Mouse (Mus musculus): Measurements from ENCODE around the gene Smap2. TPM values are rescaled to one million over a fixed set of nuclear protein-coding genes. Genes with fewer than 3 reads are reported as not detected.

The Smap2 gene
- polyA plus RNA-seq, 1 experiment from 2014 or later, result 14.0 TPM

- Histone ChIP-seq H3K27me3 (ENCODE audit: control insufficient read depth, insufficient read depth, low read depth, low read length) (no peaks in the 10 kb centered on the region), H3K36me3 (ENCODE audit: control insufficient read depth, insufficient read depth) (no peaks in the 10 kb centered on the region), H3K4me3 (ENCODE audit: low read depth, low read length) (no peak overlapping the region), H3K27ac (ENCODE audit: low read length) (no peak overlapping the region), H3K4me2 (ENCODE audit: low read depth, low read length) (no peak overlapping the region), H3K9ac (ENCODE audit: low read depth, low read length) (no peak overlapping the region), H3K4me1 (ENCODE audit: control insufficient read depth, low read depth, low read length) (peaks cover 12% of the 10 kb centered on the region; the same call in 1 of the 2 replicates), H3K9me3 (replicated peaks; ENCODE audit: control insufficient read depth, low read length) (no peaks in the 10 kb centered on the region)
- ATAC-seq (ENCODE audit: low read depth), result peak; percentile 54
- 31% methylated on average over 2 of the region's 2 CpGs for WGBS (ENCODE audit: insufficient replicate concordance)
These were observed 8.6 kb upstream of the Smap2 start for GRCm38 (mm10) chr4:121025681-121026080.

GRCm38 (mm10) chr4:121023941-121024340 is 6.9 kb upstream of the Smap2 start:
- H3K4me2 ChIP-seq (ENCODE audit: low read depth, low read length), result no peak overlapping the region
- no peaks in the 10 kb centered on the region for H3K9me3 ChIP-seq (replicated peaks; ENCODE audit: control insufficient read depth, low read length)
- H3K27me3 ChIP-seq (ENCODE audit: control insufficient read depth, insufficient read depth, low read depth, low read length), result no peaks in the 10 kb centered on the region
- H3K36me3 ChIP-seq (ENCODE audit: control insufficient read depth, insufficient read depth), result no peaks in the 10 kb centered on the region
- H3K27ac ChIP-seq (ENCODE audit: low read length), result peak overlapping the region; percentile 25; the same call in 1 of the 2 replicates
- H3K9ac ChIP-seq (ENCODE audit: low read depth, low read length), result no peak overlapping the region
- H3K4me1 ChIP-seq (ENCODE audit: control insufficient read depth, low read depth, low read length), result peaks cover 13% of the 10 kb centered on the region; the same call in 1 of the 2 replicates
- WGBS (ENCODE audit: insufficient replicate concordance), result 48% methylated on average over 2 of the region's 2 CpGs
- H3K4me3 ChIP-seq (ENCODE audit: low read depth, low read length), result no peak overlapping the region
- ATAC-seq (ENCODE audit: low read depth), result peak; percentile 40

GRCm38 (mm10) chr4:121023464-121023863 is 6.4 kb upstream of the Smap2 start:
- H3K9me3 ChIP-seq (replicated peaks; ENCODE audit: control insufficient read depth, low read length), result no peaks in the 10 kb centered on the region
- H3K27me3 ChIP-seq (ENCODE audit: control insufficient read depth, insufficient read depth, low read depth, low read length), result no peaks in the 10 kb centered on the region
- no peak for ATAC-seq (ENCODE audit: low read depth)
- H3K4me3 ChIP-seq (ENCODE audit: low read depth, low read length), result no peak overlapping the region
- 64% methylated on average over 7 of the region's 7 CpGs for WGBS (ENCODE audit: insufficient replicate concordance)
- H3K27ac ChIP-seq (ENCODE audit: low read length), result no peak overlapping the region
- H3K4me2 ChIP-seq (ENCODE audit: low read depth, low read length), result no peak overlapping the region
- no peak overlapping the region for H3K9ac ChIP-seq (ENCODE audit: low read depth, low read length)
- no peaks in the 10 kb centered on the region for H3K36me3 ChIP-seq (ENCODE audit: control insufficient read depth, insufficient read depth)
- H3K4me1 ChIP-seq (ENCODE audit: control insufficient read depth, low read depth, low read length), result peaks cover 13% of the 10 kb centered on the region; the same call in 1 of the 2 replicates

- Histone ChIP-seq H3K4me2 (ENCODE audit: low read depth, low read length) (no peak overlapping the region), H3K9ac (ENCODE audit: low read depth, low read length) (no peak overlapping the region), H3K27me3 (ENCODE audit: control insufficient read depth, insufficient read depth, low read depth, low read length) (no peaks in the 10 kb centered on the region), H3K9me3 (replicated peaks; ENCODE audit: control insufficient read depth, low read length) (no peaks in the 10 kb centered on the region), H3K27ac (ENCODE audit: low read length) (no peak overlapping the region), H3K4me1 (ENCODE audit: control insufficient read depth, low read depth, low read length) (peaks cover 17% of the 10 kb centered on the region), H3K4me3 (ENCODE audit: low read depth, low read length) (no peak overlapping the region), H3K36me3 (ENCODE audit: control insufficient read depth, insufficient read depth) (no peaks in the 10 kb centered on the region)
- ATAC-seq (ENCODE audit: low read depth), result no peak
These were observed 4.9 kb upstream of the Smap2 start for GRCm38 (mm10) chr4:121021911-121022310.

- Histone ChIP-seq H3K4me3 (ENCODE audit: low read depth, low read length) (no peak overlapping the region), H3K36me3 (ENCODE audit: control insufficient read depth, insufficient read depth) (no peaks in the 10 kb centered on the region), H3K9ac (ENCODE audit: low read depth, low read length) (no peak overlapping the region), H3K9me3 (replicated peaks; ENCODE audit: control insufficient read depth, low read length) (no peaks in the 10 kb centered on the region), H3K27ac (ENCODE audit: low read length) (no peak overlapping the region), H3K4me1 (ENCODE audit: control insufficient read depth, low read depth, low read length) (peaks cover 20% of the 10 kb centered on the region), H3K4me2 (ENCODE audit: low read depth, low read length) (no peak overlapping the region), H3K27me3 (ENCODE audit: control insufficient read depth, insufficient read depth, low read depth, low read length) (no peaks in the 10 kb centered on the region)
- ATAC-seq (ENCODE audit: low read depth), result no peak
- 61% methylated on average over 10 of the region's 10 CpGs for WGBS (ENCODE audit: insufficient replicate concordance)
These were observed 3.2 kb upstream of the Smap2 start for GRCm38 (mm10) chr4:121020040-121020790.

- H3K9ac ChIP-seq (ENCODE audit: low read depth, low read length), result no peak overlapping the region
- H3K4me2 ChIP-seq (ENCODE audit: low read depth, low read length), result no peak overlapping the region
- no peaks in the 10 kb centered on the region for H3K27me3 ChIP-seq (ENCODE audit: control insufficient read depth, insufficient read depth, low read depth, low read length)
- no peaks in the 10 kb centered on the region for H3K36me3 ChIP-seq (ENCODE audit: control insufficient read depth, insufficient read depth)
- WGBS (ENCODE audit: insufficient replicate concordance), result 49% methylated on average over 3 of the region's 3 CpGs
- peaks cover 33% of the 10 kb centered on the region for H3K4me1 ChIP-seq (ENCODE audit: control insufficient read depth, low read depth, low read length)
- no peak overlapping the region for H3K27ac ChIP-seq (ENCODE audit: low read length)
- no peaks in the 10 kb centered on the region for H3K9me3 ChIP-seq (replicated peaks; ENCODE audit: control insufficient read depth, low read length)
- H3K4me3 ChIP-seq (ENCODE audit: low read depth, low read length), result no peak overlapping the region
- no peak for ATAC-seq (ENCODE audit: low read depth)
These were observed 1.2 kb upstream of the Smap2 start for GRCm38 (mm10) chr4:121018250-121018649.

GRCm38 (mm10) chr4:121016021-121016898 is 787 bp downstream of the Smap2 start:
- ATAC-seq (ENCODE audit: low read depth), result peak; percentile 52
- WGBS (ENCODE audit: insufficient replicate concordance), result 1% methylated on average over 40 of the region's 40 CpGs
- peaks cover 45% of the 10 kb centered on the region for H3K4me1 ChIP-seq (ENCODE audit: control insufficient read depth, low read depth, low read length)

GRCm38 (mm10) chr4:121015268-121015659 is 1.8 kb downstream of the Smap2 start:
- Histone ChIP-seq H3K27me3 (ENCODE audit: control insufficient read depth, insufficient read depth, low read depth, low read length) (no peaks in the 10 kb centered on the region), H3K27ac (ENCODE audit: low read length) (peak overlapping the region; percentile 91), H3K4me2 (ENCODE audit: low read depth, low read length) (peak overlapping the region; percentile 82), H3K9ac (ENCODE audit: low read depth, low read length) (peak overlapping the region; percentile 61), H3K36me3 (ENCODE audit: control insufficient read depth, insufficient read depth) (no peaks in the 10 kb centered on the region), H3K9me3 (replicated peaks; ENCODE audit: control insufficient read depth, low read length) (no peaks in the 10 kb centered on the region), H3K4me3 (ENCODE audit: low read depth, low read length) (peak overlapping the region; percentile 99), H3K4me1 (ENCODE audit: control insufficient read depth, low read depth, low read length) (peaks cover 46% of the 10 kb centered on the region)
- no peak for ATAC-seq (ENCODE audit: low read depth)
- 25% methylated on average over 7 of the region's 7 CpGs for WGBS (ENCODE audit: insufficient replicate concordance)

More at GRCm38 (mm10) chr4:121016021-121016898, 787 bp downstream of the Smap2 start:
- H3K9ac ChIP-seq (ENCODE audit: low read depth, low read length), result peak overlapping the region; percentile 97
- no peaks in the 10 kb centered on the region for H3K9me3 ChIP-seq (replicated peaks; ENCODE audit: control insufficient read depth, low read length)
- H3K27ac ChIP-seq (ENCODE audit: low read length), result peak overlapping the region; percentile 92
- H3K4me2 ChIP-seq (ENCODE audit: low read depth, low read length), result peak overlapping the region; percentile 82
- no peaks in the 10 kb centered on the region for H3K27me3 ChIP-seq (ENCODE audit: control insufficient read depth, insufficient read depth, low read depth, low read length)
- no peaks in the 10 kb centered on the region for H3K36me3 ChIP-seq (ENCODE audit: control insufficient read depth, insufficient read depth)
- H3K4me3 ChIP-seq (ENCODE audit: low read depth, low read length), result peak overlapping the region; percentile 99

All from liver, embryonic 16.5 days (tissue).